Mouse (Mus musculus) limb, embryonic 11.5 days (tissue): ENCODE measurements around the gene Cpa2. TPM values are rescaled to one million over a fixed set of nuclear protein-coding genes. Genes with fewer than 3 reads are reported as not detected.

Experiments used
- polyA plus RNA-seq: library from polyadenylated mRNA; unstranded; fragments of >200 nt; fragmentation: Nextera tagmentation; extraction: Ambion mirVana; gene quantifications from 2 replicates; pipeline ENCODE4 v1.2.1, GENCODE M21; 2014

Gene Cpa2
- polyA plus RNA-seq, 1 experiment from 2014 or later: 89.6 TPM

Other genes with a start within 250 kb of the Cpa2 start
- 48.7 and 49.3 TPM in 2 replicates for gene Ube2h, start 237.0 kb upstream of the Cpa2 start, polyA plus RNA-seq
- gene Zc3hc1, start 150.6 kb upstream of the Cpa2 start, polyA plus RNA-seq: 87.8 and 93.7 TPM in 2 replicates
- 46.0 and 49.4 TPM in 2 replicates for gene Klhdc10, start 139.7 kb upstream of the Cpa2 start, polyA plus RNA-seq
- gene Tmem209, start 31.8 kb upstream of the Cpa2 start, polyA plus RNA-seq: 44.5 and 50.0 TPM in 2 replicates
- gene Ssmem1, start 31.7 kb upstream of the Cpa2 start, polyA plus RNA-seq: 0.17 and 0.28 TPM in 2 replicates
- gene Cpa4, start 26.8 kb downstream of the Cpa2 start, polyA plus RNA-seq: 1.6 and 1.7 TPM in 2 replicates
- 0.33 and 0.55 TPM in 2 replicates for gene Cpa5, start 69.4 kb downstream of the Cpa2 start, polyA plus RNA-seq
- gene Cpa1, start 97.6 kb downstream of the Cpa2 start, polyA plus RNA-seq: 0.27 TPM in 1 of 2 replicates, not detected in the other
- 43.2 and 48.9 TPM in 2 replicates for gene Cep41, start 152.2 kb downstream of the Cpa2 start, polyA plus RNA-seq
- 2,834 and 2,987 TPM in 2 replicates for gene Mest, start 182.0 kb downstream of the Cpa2 start, polyA plus RNA-seq